Mouse (Mus musculus) 3T3-L1 (cell line): ENCODE data around the gene Trpm8.

Experiments
- DNase-seq: peaks from one replicate; pipeline ENCODE4 v3.0.0-alpha.2; 2015; ENCODE audit warnings: low read depth, low spot score

The Trpm8 gene

GRCm38 (mm10) chr1:88301121-88302014, 23.9 kb downstream of the Trpm8 start:
- DNase-seq, result no peak

GRCm38 (mm10) chr1:88302057-88302740, 24.7 kb downstream of the Trpm8 start:
- DNase-seq, result no peak

GRCm38 (mm10) chr1:88303762-88304161, 26.3 kb downstream of the Trpm8 start:
- DNase-seq, result no peak

GRCm38 (mm10) chr1:88304261-88304985, 27.0 kb downstream of the Trpm8 start:
- no peak for DNase-seq

GRCm38 (mm10) chr1:88305018-88305795, 27.7 kb downstream of the Trpm8 start:
- no peak for DNase-seq

GRCm38 (mm10) chr1:88306543-88306942, 29.1 kb downstream of the Trpm8 start:
- DNase-seq, result no peak

- DNase-seq, result no peak
Observed at GRCm38 (mm10) chr1:88307180-88307579, 29.7 kb downstream of the Trpm8 start.

- DNase-seq, result no peak
Observed at GRCm38 (mm10) chr1:88309020-88309419, 31.6 kb downstream of the Trpm8 start.

GRCm38 (mm10) chr1:88309905-88310304, 32.4 kb downstream of the Trpm8 start:
- no peak for DNase-seq

GRCm38 (mm10) chr1:88310349-88310748, 32.9 kb downstream of the Trpm8 start:
- DNase-seq, result no peak

GRCm38 (mm10) chr1:88317279-88317678, 39.8 kb downstream of the Trpm8 start:
- peak; percentile 71 for DNase-seq

- peak; percentile 77 for DNase-seq
Observed at GRCm38 (mm10) chr1:88318531-88319060, 41.1 kb downstream of the Trpm8 start.

- no peak for DNase-seq
Observed at GRCm38 (mm10) chr1:88320821-88321395, 43.4 kb downstream of the Trpm8 start.

- no peak for DNase-seq
Observed at GRCm38 (mm10) chr1:88322146-88322545, 44.7 kb downstream of the Trpm8 start.

GRCm38 (mm10) chr1:88323101-88323500, 45.6 kb downstream of the Trpm8 start:
- DNase-seq, result no peak

- peak; percentile 10 for DNase-seq
Observed at GRCm38 (mm10) chr1:88339481-88339880, 62.0 kb downstream of the Trpm8 start.

GRCm38 (mm10) chr1:88342615-88343014, 65.2 kb downstream of the Trpm8 start:
- DNase-seq, result no peak

GRCm38 (mm10) chr1:88345580-88345979, 68.1 kb downstream of the Trpm8 start:
- peak; percentile 93 for DNase-seq

GRCm38 (mm10) chr1:88348496-88349005, 71.1 kb downstream of the Trpm8 start:
- DNase-seq, result no peak

- DNase-seq, result no peak
Observed at GRCm38 (mm10) chr1:88350761-88351160, 73.3 kb downstream of the Trpm8 start.
